Mouse (Mus musculus) midbrain, embryonic 11.5 days (tissue): ENCODE data around the gene Hspa1l. TPM values are rescaled to one million over a fixed set of nuclear protein-coding genes. Genes with fewer than 3 reads are reported as not detected.
"Not testable (repeated sequence)": the region's sequence is repeated elsewhere in the genome, so short reads cannot be mapped to it uniquely, and the experiment has no call there.

Experiments
- ATAC-seq: fragments of 200-750 bp; cut with Nextera tagmentation; 2 replicates; pipeline ENCODE4 v1.8.0; 2017; ENCODE audit warnings: moderate TSS enrichment, moderate library complexity; ENCODE audit not compliant: low FRiP score
- DNase-seq: peaks from one replicate; pipeline ENCODE4 v3.0.0; 2015; ENCODE audit warnings: low spot score; ENCODE audit errors: missing footprints
- H3K27ac ChIP-seq: fragments of 300-500 bp; sonication (generic); 2 replicates; pipeline ENCODE4 v1.5.1; 2014; ENCODE audit warnings: low read depth, low read length
- H3K27me3 ChIP-seq: fragments of 300-500 bp; sonication (generic); 2 replicates; pipeline ENCODE4 v1.6.1; 2014; ENCODE audit warnings: mild to moderate bottlenecking, low read length, moderate library complexity, mixed read lengths; ENCODE audit not compliant: control insufficient read depth, insufficient read depth
- H3K36me3 ChIP-seq: fragments of 300-500 bp; sonication (generic); 2 replicates; pipeline ENCODE4 v1.6.1; 2014; ENCODE audit warnings: mild to moderate bottlenecking, low read length, moderate library complexity, mixed read lengths; ENCODE audit not compliant: control insufficient read depth, insufficient read depth
- H3K4me1 ChIP-seq: fragments of 300-500 bp; sonication (generic); 2 replicates; pipeline ENCODE4 v1.6.1; 2014; ENCODE audit warnings: low read length; ENCODE audit not compliant: control insufficient read depth, insufficient read depth
- H3K4me2 ChIP-seq: fragments of 300-500 bp; sonication (generic); 2 replicates; pipeline ENCODE4 v1.6.1; 2014; ENCODE audit warnings: mild to moderate bottlenecking, moderate library complexity
- H3K4me3 ChIP-seq: fragments of 300-500 bp; sonication (generic); 2 replicates; pipeline ENCODE4 v1.5.1; 2014; ENCODE audit warnings: low read depth, low read length
- H3K9ac ChIP-seq: fragments of 300-500 bp; sonication (generic); 2 replicates; pipeline ENCODE4 v1.6.1; 2014; ENCODE audit warnings: low read length
- H3K9me3 ChIP-seq: fragments of 300-500 bp; sonication (generic); 2 replicates; pipeline ENCODE4 v1.6.1; 2016; ENCODE audit warnings: low read length; ENCODE audit not compliant: control insufficient read depth
- WGBS: fragments of 180-500 bp; shearing (Covaris S2); extraction: QIAGEN DNeasy Blood & Tissue Kit; methylation state at CpG from one replicate; pipeline ENCODE4 v1.1.7; 2014; 5-methylcytosine and 5-hydroxymethylcytosine counted together
- polyA plus RNA-seq: library from polyadenylated mRNA; unstranded; fragments of >200 nt; fragmentation: Nextera tagmentation; extraction: Ambion mirVana; gene quantifications from 2 replicates; pipeline ENCODE4 v1.2.1, GENCODE M21; 2014

The Hspa1l gene
- polyA plus RNA-seq, 1 experiment from 2014 or later = 1.4 TPM

DNA sequence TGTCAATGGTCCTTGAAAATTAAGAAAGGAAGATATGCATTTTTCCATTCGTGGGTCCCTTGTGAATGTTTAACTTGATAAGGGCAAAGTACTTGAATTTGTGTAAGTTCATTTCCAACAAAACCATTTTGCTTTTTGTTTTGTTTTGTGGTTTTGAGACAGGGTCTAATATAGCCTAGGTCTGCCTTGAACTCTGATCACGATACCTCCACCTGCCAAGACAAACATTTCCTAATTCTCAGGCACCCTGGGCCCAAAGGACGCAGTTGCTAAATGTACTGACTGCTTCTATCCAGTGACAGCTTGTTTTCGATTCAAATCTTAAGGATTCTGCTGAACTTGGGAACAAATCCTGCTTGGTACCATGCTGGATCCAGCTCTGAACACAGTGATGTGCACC, 7.1 kb downstream of the Hspa1l start:
- no peak overlapping the region for H3K9ac ChIP-seq
- DNase-seq = no peak
- 94% methylated on average over 4 of the region's 4 CpGs for WGBS

GRCm38 (mm10) chr17:34980655-34981054, 8.2 kb downstream of the Hspa1l start:
- peak overlapping the region; percentile 87 for H3K4me2 ChIP-seq
- H3K27me3 ChIP-seq = no peaks in the 10 kb centered on the region
- peak; percentile 87 for DNase-seq
- no peaks in the 10 kb centered on the region for H3K9me3 ChIP-seq
- H3K4me1 ChIP-seq = peaks cover 15% of the 10 kb centered on the region
- H3K36me3 ChIP-seq = peaks cover under 1% of the 10 kb centered on the region; the same call in 1 of the 2 replicates
- peak overlapping the region; percentile 95 for H3K9ac ChIP-seq
- 30% methylated on average over 2 of the region's 2 CpGs for WGBS
- H3K4me3 ChIP-seq = peak overlapping the region; percentile 94
- ATAC-seq = no peak
- H3K27ac ChIP-seq = no peak overlapping the region; the same call in 1 of the 2 replicates

More for the DNA sequence above, 7.1 kb downstream of the Hspa1l start:
- Histone ChIP-seq H3K4me2 (no peak overlapping the region), H3K27ac (no peak overlapping the region), H3K4me3 (no peak overlapping the region), H3K27me3 (no peaks in the 10 kb centered on the region), H3K36me3 (no peaks in the 10 kb centered on the region), H3K9me3 (no peaks in the 10 kb centered on the region), H3K4me1 (peaks cover 15% of the 10 kb centered on the region)
- ATAC-seq = no peak

DNA sequence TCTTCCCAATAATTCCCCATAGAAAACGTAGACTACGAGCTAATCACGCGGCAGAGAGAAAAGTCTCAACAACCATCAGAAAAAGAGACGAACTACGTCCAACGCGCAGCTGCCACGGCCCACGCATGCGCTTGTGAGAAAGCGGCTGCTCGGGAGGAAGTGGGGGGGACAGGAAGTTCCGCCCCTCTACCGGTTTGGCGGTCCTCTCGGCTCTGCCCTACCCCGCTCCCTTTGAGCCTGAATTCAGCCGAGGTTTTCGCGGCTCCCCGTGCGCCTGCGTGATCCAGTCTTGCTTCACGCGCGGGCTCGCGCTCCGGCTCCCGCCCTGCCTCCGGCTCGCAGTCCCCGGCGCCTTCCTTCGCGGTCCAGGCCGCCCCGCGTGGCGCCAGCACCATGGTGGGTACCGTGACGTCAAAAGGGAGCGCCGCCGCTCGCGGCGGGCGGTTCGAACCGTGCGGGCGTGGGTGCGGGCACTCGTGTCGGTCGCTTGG, 9.2 kb downstream of the Hspa1l start, which contains the start of gene Lsm2:
Lsm2 (plus strand) TSS at position 173 of the 491 bp plus-strand sequence.
- DNase-seq (peak; percentile 99), ATAC-seq (peak; percentile 96)
- Histone ChIP-seq H3K4me3 (peak within 1 kb of the TSS; percentile 94), H3K9ac (peak within 1 kb of the TSS; percentile 95), H3K27me3 (no peaks in the 10 kb centered on the region), H3K27ac (peak within 1 kb of the TSS; percentile 90), H3K9me3 (no peaks in the 10 kb centered on the region), H3K4me2 (peak within 1 kb of the TSS; percentile 87), H3K4me1 (peaks cover 15% of the 10 kb centered on the region), H3K36me3 (peaks cover 8% of the 10 kb centered on the region; the same call in 1 of the 2 replicates)
- WGBS = under 1% methylated on average over 58 of the region's 58 CpGs

GRCm38 (mm10) chr17:34982328-34982727, 9.8 kb downstream of the Hspa1l start:
- H3K4me1 ChIP-seq = peaks cover 15% of the 10 kb centered on the region
- peak; percentile 36; the same call in 1 of the 2 replicates for ATAC-seq
- H3K9ac ChIP-seq = peak overlapping the region; percentile 95
- H3K9me3 ChIP-seq = no peaks in the 10 kb centered on the region
- peaks cover 8% of the 10 kb centered on the region; the same call in 1 of the 2 replicates for H3K36me3 ChIP-seq
- DNase-seq = no peak
- peak overlapping the region; percentile 94 for H3K4me3 ChIP-seq
- under 1% methylated on average over 15 of the region's 15 CpGs for WGBS
- peak overlapping the region; percentile 87 for H3K4me2 ChIP-seq
- peak overlapping the region; percentile 90 for H3K27ac ChIP-seq
- no peaks in the 10 kb centered on the region for H3K27me3 ChIP-seq

GRCm38 (mm10) chr17:34984218-34984617, 11.7 kb downstream of the Hspa1l start:
- no peak for DNase-seq
- H3K9me3 ChIP-seq = no peaks in the 10 kb centered on the region
- H3K4me1 ChIP-seq = peaks cover 15% of the 10 kb centered on the region
- H3K27ac ChIP-seq = no peak overlapping the region
- no peak for ATAC-seq
- no peak overlapping the region for H3K4me3 ChIP-seq
- no peaks in the 10 kb centered on the region for H3K27me3 ChIP-seq
- H3K4me2 ChIP-seq = no peak overlapping the region
- H3K36me3 ChIP-seq = peaks cover 8% of the 10 kb centered on the region; the same call in 1 of the 2 replicates
- no peak overlapping the region for H3K9ac ChIP-seq
- 86% methylated on average over 2 of the region's 2 CpGs for WGBS

- DNase-seq = peak; percentile 72
- no peak for ATAC-seq
- no peak overlapping the region for H3K4me3 ChIP-seq
- H3K9me3 ChIP-seq = no peaks in the 10 kb centered on the region
- H3K36me3 ChIP-seq = peaks cover 4% of the 10 kb centered on the region; the same call in 1 of the 2 replicates
- H3K9ac ChIP-seq = no peak overlapping the region
- H3K4me2 ChIP-seq = no peak overlapping the region
- peaks cover 5% of the 10 kb centered on the region for H3K4me1 ChIP-seq
- no peak overlapping the region for H3K27ac ChIP-seq
- H3K27me3 ChIP-seq = no peaks in the 10 kb centered on the region
Observed at GRCm38 (mm10) chr17:34994751-34995150, 22.2 kb downstream of the Hspa1l start.

GRCm38 (mm10) chr17:34995192-34995591, 22.7 kb downstream of the Hspa1l start:
- ATAC-seq, H3K27me3 ChIP-seq, H3K4me1 ChIP-seq, H3K9me3 ChIP-seq, H3K4me3 ChIP-seq, H3K9ac ChIP-seq, H3K4me2 ChIP-seq, H3K36me3 ChIP-seq, H3K27ac ChIP-seq: not testable (repeated sequence)
- peak; percentile 39 for DNase-seq
- WGBS = 96% methylated on average over 4 of the region's 4 CpGs

DNA sequence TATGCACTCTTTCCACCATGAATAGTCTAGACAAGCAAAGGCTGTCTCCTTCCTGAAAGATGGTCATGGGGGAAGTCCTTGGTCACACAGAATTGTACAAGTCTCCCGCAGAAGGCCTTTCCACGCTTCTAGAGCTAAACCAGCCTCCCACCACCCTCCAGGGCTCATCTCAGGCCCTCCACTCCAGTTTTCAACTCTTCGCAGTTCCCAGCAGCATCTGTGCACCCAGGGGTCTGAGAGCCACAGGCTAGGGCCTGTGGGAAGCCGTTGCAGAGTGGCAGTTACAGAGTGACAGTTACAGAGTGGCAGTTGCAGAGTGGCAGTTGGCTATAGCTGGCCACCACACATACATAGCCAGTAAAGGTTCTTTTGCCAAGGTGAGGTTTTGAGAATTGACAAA, 23.4 kb downstream of the Hspa1l start:
- H3K27ac ChIP-seq, H3K36me3 ChIP-seq, H3K27me3 ChIP-seq, H3K4me3 ChIP-seq, H3K4me2 ChIP-seq, H3K4me1 ChIP-seq, H3K9ac ChIP-seq, H3K9me3 ChIP-seq, ATAC-seq: not testable (repeated sequence)
- WGBS = 97% methylated on average over 4 of the region's 4 CpGs
- DNase-seq = peak; percentile 64

GRCm38 (mm10) chr17:34996411-34997141, 24.1 kb downstream of the Hspa1l start:
- peaks cover 10% of the 10 kb centered on the region for H3K4me1 ChIP-seq
- ATAC-seq (no peak), DNase-seq (peak; percentile 54)
- no peaks in the 10 kb centered on the region for H3K27me3 ChIP-seq
- no peaks in the 10 kb centered on the region; the same call in 1 of the 2 replicates for H3K36me3 ChIP-seq
- H3K9ac ChIP-seq = no peak overlapping the region
- H3K9me3 ChIP-seq = no peaks in the 10 kb centered on the region
- no peak overlapping the region for H3K4me3 ChIP-seq
- no peak overlapping the region for H3K27ac ChIP-seq
- 91% methylated on average over 12 of the region's 14 CpGs for WGBS
- no peak overlapping the region for H3K4me2 ChIP-seq
